Mouse (Mus musculus) embryonic stem cell, embryonic (primary cell): ENCODE data around the gene Glt6d1.

Experiments used
- CTCF ChIA-PET, 4 experiments: fragments of 300-600 bp in 2 of 4; fragments of 350-600 bp in 2 of 4; sonication (Branson Sonifier 250); formaldehyde crosslinking; loops; one replicate each; lab custom pipeline; 2022; ENCODE audit warnings: inconsistent platforms in 2 of 4; lab: Charles Lee
- POLR2A ChIA-PET, 4 experiments: fragments of 300-600 bp in 2 of 4; fragments of 350-600 bp in 2 of 4; sonication (Branson Sonifier 250); formaldehyde crosslinking; loops; one replicate each; lab custom pipeline; 2022; ENCODE audit warnings: antibody characterized with exemption in 4 of 4, inconsistent platforms in 1 of 4; lab: Charles Lee

Gene Glt6d1

DNA sequence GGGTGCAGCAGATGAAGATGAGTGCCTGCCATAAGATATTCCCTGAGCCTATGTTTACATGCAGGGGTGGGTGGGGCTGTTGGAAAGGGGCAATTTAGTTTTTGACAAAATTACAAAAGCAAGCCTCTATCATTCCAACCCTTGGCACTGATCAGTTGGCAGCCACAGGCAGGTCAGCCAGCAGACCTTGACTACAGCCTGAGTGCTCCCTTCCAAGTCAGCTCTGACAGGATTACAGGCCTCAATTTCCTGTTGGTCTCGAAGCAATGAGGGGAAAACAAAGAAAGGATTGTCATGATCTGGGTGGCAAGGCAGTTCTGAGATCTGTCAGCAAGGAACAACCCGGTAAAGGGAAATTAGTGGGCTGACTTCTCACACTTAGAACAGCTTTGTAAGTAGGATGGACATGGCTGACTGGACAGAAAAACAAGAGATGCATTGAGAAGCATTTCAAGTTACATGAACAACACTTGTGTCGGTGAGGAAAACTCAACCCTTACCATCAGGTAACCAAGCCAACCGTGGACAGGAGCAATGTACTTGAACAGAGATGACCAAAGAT, 57.5 kb downstream of the Glt6d1 start:
- POLR2A ChIA-PET = interaction anchor here in 1 of 4 experiments (0.6 kb wide), 1 partner anchor 45 kb away, joined by 4 read pairs; no protein-coding TSS in a partner anchor
- CTCF ChIA-PET = no interaction called here

DNA sequence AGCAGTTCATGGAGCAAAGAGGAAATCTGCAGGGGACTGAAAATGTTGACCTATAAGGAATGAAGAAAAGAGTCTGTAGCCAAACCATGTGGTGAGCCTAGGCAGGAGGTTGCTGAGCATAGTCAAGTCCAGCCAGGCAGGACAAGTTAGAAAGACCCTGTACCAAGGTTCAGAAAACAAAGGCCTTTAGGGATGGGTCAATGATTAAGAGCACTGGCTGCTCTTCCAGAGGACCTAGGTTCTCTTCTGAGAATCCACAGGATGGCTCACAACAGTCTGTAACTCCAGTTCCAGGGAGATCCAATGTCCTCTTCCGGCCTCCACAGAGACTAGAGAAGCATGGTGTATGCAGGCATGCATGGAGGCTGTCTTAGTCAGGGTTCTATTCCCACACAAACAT, 61.4 kb downstream of the Glt6d1 start:
- ChIA-PET POLR2A (interaction anchor here in 1 of 4 experiments (0.6 kb wide), 1 partner anchor 16 kb away, joined by 5 read pairs; no protein-coding TSS in a partner anchor), CTCF (no interaction called here)
